Mouse (Mus musculus) spleen, adult 18-20 months (tissue): Measurements from ENCODE around the gene Lats1.

ENCODE experiments used
- DNase-seq, 2 experiments: peaks; one replicate each; pipeline ENCODE4 v3.0.0; 2022; ENCODE audit warnings: mixed read lengths in 2 of 2

Gene Lats1

DNA sequence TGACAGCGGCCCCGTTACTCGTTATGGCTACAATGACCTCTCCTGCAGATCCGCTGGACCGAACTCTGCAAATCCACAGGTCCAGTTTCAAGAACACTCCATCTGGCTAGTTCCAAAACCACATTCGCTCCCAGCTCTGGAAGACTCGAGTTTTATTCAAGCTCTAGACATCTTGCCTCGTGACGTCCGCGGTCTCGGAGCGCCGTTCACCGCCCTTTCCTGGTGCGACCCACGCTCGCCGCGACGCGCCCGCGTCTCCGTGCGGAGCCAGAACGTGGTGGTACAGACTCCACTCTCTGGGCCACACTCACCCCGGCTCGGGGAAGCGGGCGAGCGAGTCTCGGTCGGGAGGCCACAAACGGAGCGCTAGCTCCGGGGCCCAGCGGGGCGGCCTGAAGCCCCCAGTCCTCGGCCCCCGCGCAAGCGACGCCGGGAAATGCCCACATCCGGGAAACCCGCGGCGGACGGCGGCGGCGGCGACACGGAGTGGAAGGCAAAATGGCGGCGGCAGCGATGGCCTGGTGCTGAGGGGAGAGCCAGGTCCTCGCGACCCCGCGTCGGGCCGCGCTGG, at the start of gene Lats1, which contains the start of gene Pcmt1:
Gene Lats1, plus strand, starts transcription at position 484 of the 571 bp plus-strand sequence.
Gene Pcmt1, minus strand, starts transcription at position 406 of the 571 bp plus-strand sequence.
- DNase-seq, result peak; percentile 71 to 86

DNA sequence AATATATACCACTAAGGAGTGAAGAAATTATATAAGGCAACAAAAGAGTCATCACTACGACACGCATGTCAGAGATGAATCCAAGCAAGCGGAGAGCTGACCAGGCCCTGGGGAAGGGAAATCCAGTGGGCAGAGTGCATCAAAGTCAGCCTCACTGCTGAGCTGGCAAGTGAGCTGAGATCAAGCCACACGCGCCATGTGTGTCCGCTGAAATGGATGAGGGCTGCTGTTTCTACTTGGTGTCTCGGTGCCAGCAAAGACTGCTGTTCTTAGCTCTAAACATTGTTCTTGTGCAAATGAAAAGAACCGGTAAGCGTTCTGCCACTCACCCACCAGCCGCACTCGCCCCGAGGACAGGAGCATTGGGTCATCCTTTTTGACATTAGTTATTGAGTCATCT, 40.6 kb upstream of the Lats1 start:
- DNase-seq, result no peak

DNA sequence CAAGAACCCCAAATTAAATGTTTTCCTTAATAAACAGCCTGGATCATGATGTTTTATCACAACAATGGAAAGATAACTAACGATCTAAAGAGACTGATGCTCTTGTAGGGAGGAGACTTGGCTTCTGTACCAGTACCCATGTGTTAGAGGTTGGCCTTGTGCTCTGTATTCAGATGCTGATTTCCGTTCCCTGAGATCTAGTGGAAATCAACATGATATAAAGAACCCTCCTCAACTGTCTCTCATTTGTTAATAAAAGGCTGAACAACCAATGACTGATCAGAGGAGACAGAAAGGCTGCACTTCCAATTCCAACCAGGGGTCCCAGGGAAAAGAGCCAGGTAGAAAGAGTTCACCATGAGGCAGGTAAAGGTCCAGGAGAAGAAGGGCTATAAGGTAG, 35.1 kb upstream of the Lats1 start:
- DNase-seq, result no peak

DNA sequence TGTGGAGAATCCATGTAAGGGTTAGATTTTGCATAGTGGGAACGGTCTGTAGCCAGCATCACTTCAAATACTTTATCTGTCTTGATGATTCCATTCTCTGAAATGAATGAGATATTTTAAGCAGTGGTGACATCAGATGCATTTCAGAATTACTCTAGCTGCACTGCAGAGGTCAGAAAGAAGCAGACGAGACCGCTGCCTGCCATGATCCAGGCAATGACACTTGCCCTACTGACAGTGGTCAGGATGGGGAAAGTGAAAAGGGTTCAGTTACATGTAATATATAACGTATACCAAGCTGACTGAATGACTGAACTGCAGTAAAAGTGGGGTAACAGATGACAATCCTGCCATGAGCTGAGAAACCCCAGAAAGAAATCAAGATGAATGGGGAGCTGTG, 32.0 kb upstream of the Lats1 start:
- DNase-seq, result no peak

DNA sequence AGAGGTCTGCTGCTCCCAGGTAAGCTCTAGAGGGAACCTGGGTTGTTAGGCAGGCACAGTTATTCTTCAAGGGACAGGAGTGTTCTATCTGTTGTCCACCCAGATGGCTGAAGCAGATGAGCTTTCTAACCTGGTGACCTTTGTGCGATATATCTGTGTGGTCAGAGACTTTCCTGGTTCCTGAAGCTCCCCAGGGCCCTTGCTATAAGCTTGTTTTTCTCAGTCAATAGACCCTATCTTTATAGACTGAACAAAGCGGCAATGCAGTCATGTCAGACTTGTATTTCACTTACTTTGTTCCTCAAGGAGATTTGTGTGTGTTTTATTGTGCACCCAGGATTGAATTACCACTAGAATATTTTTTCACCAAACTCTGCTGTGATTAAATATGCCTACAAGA, 30.0 kb upstream of the Lats1 start:
- DNase-seq, result no peak

DNA sequence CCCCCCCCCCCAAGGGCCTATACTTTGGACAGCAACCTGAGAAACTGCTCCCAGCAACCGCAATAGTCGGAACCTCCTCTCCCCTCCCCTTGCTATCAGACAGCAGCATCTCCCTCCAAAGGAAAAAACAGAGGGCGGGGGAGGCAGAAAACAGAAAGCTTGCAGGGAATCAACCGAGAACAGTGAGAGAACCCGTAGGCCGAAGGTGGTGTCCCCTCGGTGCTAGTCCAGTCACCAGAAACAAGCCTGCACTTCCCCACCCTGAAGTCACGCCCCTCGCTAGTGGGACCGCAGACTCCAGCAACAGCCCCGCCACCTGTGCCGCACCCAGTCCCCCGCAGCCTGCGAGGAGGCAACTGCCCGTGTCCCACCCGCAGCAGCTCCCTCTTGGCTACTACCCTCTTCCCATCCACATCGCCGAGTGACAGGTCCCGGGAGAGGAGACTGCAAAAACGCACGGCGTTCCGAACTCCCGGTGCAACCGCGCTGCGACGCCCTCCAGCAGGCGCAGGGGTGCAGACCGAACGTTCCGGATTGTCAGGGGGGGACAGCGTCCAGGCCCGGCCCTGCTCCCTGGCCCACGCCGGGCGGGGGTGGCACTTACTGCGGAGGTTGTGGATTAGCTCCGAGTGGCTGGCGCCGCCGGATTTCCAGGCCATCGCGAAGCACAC, 18.4 kb upstream of the Lats1 start:
- DNase-seq, result peak in 1 of 2 experiments; percentile 55

DNA sequence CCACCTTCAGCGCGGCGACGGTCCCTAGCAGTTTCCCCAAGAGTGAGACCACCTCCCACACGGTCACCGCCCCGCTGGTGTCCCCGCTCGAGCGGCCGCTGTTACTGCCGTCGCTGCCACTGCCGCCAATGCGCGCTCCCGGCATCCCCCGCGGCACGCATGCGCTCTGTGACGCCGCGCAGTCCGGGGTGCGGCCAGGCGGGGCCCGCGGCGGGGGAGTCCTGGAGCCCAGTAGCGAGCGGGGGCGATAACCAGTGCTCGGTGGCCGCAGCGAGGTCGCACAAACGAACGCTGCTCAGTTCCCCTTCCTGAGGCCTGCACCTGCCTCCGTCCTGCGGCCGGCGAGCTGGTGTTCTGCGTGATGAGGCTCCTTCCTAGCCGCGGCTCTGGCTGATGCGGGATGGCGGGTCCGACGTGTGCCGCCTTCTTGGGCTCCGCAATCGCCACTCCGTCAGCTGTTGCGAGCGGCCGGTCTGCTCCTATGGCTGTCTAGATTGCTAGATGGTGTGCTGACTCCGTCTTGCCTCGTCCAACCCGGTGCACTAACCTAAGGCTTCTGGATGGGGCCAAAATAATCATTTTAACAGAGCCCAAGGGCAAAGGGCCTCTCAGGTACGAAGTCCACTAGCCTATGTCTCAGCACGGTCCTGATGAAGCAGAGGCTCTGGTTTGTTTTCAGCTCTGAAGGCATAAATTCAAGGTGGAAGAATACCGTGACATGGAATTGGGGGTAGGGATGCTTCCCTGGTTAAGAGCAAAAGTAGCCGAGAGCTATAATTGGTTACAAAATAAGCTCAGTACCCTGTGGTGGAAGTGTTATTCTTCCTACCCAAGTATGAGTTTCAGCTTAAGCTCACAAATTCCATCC, 17.6 kb upstream of the Lats1 start:
- DNase-seq, result peak; percentile 86 to 93

DNA sequence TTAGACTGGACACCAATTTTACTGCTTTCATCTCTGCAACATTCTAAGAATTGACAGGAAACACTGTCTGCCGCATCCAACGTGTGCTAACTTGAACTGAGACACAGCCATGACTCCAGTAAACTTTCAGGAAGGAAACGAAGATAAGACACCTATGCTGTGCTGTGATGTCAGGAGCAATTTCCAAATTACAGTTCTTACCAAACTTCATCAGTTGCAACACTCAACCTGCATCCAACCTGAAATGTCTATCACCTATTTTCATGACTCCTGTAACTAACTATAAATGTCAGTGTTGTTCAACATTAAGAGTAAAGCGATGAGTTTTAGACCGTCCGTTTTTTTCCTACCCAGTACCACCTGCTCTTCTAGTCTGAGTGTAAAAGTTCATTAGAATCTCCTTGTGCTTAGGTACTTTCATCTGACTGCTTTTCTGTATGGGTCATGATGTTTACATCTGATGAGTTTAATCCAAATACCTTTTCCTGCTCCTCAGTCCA, 16.9 kb upstream of the Lats1 start:
- no peak for DNase-seq

DNA sequence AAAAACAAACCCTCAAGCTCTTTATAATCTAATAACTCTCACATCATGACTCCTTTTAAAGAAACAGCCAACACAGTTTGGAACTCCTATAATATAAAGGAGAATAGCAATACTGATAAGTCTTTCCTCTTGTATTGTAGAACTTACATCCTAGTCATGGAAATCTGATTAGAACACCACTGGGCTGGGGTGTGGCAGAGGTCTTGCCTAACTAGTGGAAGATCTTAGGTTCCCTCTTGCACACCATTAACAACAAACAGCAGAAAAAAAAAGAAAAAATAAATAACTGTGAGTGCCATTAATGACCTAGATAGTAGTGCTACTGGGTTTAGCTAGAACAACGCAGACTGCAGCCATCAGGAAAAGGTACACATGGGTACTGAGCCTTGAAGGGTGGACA, 16.1 kb upstream of the Lats1 start:
- no peak for DNase-seq

DNA sequence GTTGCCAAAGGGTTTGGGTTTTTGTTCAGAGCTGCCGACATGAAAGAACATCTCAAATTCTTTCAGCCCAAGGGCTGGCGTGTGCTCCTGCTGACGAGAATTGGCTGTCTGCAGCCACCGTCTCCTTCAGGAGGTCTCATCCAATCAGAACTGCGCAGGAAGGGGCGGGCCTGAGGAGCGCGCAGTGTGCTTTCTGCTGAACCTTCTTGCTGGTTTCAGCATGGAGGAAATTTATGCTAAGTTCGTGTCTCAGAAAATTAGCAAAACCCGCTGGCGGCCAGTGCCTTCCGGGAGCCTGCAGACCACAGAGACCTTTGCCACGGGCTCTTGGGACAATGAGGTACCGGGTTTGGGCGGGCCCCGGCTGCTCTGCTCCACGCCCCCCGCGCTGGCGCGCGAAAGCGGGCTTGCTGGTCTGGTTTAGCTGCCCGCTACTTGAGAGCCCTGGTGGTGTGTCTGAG, 13.6 kb upstream of the Lats1 start, which contains the start of gene Nup43:
Gene Nup43, plus strand, starts transcription at position 162 of the 461 bp plus-strand sequence.
- peak; percentile 76 to 88 for DNase-seq

DNA sequence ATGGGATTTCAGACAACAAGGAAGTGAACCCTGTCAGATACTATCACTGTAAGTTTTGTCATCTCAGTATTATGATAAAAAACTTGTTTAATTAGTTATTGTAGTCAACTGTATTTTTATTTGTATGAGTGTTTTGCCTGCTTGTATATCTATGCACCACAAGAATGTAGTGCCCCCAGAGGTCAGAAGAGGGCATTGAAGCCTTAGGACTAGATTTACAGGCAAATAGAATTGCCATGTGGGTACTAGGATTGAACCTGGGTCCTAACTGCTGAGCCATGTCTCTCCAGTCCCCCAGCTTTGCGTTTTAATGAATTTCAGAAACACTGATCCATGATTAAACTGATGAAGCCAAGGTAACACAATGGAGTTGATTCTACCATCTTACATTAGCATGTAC, 7.3 kb upstream of the Lats1 start:
- peak in 1 of 2 experiments; percentile 17 for DNase-seq

DNA sequence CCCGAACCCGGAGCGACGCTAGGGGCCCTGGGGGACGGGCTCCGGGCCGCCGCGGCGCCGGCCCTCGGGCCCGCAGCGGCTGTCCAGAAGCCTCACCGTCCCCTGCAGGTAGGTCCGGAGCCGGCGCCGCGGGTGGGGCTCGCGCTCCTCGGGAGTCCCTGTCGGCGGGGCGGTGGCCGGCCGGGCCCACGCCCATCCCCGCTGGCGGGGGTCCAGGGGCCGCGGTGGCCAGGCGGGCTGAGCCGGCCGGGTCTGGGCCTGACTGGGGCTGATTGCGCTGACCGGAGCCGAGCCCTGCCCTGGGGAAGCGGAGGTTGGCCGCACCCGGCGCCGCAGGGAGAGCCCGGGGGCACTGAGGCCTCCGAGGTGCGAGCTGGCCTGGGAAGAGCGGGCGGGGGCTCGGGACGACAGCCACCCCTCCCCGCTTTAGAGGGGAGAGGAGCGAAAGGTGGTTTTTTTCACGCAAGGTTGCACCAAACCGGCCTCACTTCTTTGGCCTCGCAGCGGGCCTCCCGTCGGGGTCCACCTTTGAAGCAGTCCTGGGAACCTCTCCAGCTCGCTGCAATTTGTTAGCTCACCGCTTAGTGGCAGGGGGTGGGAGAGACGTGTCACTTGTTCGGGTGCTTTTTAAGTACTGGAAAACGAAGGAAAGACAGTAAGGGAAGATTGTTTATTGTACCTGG, 470 bp downstream of the Lats1 start:
- peak; percentile 31 to 49 for DNase-seq

DNA sequence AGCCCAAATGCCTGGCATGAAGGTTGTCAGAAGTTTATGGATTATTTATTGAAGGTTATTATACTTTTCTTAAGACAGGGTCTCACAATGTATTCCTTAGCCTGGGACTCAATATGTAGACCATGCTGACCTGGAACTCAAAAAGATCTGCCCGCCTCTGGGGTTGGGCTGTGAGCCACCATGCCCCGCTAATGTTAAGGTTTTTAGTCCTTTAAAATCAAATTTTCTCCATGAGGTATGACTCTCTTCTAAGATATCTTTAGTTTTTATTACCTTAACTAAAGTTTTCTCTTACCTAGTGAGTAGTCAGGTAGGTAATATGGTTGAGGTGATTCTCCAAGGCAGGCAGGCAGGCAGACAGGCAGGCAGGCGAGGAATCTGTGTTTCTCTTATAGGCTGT, 1.2 kb downstream of the Lats1 start:
- DNase-seq, result no peak

DNA sequence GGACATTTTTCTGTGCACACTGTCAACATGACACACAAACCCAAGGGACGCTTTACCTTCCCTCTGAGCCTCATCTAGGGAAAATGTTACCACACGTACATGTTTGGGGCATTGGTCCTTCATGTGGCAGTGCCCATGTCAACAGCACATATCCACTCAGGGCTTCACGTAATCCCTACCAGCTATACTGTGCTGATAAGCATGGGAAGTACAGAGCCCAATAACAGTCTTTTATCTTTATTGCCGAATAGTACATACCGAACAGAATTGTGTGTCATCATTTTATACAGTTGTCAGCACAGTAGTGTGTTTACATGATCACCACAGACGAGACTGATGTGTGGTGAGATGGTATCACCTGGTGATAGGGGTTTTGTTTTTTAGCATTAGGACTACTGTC, 5.9 kb downstream of the Lats1 start:
- no peak for DNase-seq

DNA sequence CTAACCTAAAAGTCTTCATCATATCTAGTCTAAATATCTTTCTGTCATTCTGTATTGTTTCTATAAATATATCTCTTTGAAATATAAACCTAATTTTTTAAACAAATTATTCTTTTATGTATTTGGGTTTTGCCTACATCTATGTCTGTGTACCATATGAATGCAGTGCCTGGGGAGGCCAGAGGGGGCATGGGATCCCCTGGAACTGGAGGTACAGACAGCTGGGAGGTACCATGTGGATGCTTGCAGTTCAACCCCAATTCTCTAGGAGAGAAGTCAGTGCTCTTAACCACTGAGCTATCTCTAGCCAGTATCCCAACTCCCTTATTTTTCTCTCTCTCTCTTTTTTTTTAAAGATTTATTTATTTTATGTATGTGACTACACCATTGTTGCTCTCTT, 14.3 kb downstream of the Lats1 start:
- DNase-seq, result no peak

DNA sequence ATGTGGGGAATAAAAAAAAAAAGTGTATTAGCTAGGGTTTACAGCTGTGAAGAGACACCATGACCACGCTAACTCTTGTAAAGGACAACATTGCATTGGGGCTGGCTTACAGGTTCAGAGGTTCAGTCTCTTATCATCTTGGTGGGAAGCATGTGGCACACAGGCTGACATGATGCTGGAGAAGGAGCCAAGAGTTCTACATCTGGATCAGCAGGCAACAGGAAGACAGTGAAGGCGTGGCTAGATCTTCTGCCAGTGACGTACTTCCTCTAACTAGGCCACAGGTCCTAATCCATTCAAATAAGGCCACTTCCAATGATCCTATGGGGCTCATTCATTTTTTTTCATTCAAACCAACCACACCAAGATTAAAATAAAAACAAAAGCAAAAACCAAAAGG, 19.1 kb downstream of the Lats1 start:
- no peak for DNase-seq

DNA sequence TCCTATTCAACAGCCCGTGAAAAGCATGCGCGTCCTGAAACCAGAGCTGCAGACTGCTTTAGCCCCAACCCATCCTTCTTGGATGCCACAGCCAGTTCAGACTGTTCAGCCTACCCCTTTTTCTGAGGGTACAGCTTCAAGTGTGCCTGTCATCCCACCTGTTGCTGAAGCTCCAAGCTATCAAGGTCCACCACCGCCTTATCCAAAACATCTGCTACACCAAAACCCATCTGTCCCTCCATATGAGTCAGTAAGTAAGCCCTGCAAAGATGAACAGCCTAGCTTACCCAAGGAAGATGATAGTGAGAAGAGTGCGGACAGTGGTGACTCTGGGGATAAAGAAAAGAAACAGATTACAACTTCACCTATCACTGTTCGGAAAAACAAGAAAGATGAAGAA, 21.6 kb downstream of the Lats1 start:
- DNase-seq, result no peak

DNA sequence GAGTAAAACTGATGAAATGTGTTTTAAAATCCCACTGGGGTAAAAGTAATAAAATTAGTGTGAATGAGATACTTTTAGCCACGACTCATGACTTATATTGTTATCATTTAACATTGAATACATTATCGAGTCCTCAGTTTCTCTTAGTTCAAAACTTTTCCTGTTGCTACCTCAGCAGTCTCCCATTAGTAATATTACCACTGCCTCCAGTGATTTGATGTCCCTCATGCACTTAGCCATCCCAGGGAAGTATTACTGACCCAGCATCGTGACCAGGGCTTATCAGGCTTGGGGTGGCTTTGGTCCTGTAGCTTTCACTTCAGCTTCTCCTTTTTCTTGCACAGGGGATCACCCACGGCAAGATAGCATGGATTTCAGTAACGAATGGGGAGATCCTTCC, 29.1 kb downstream of the Lats1 start:
- DNase-seq, result no peak

DNA sequence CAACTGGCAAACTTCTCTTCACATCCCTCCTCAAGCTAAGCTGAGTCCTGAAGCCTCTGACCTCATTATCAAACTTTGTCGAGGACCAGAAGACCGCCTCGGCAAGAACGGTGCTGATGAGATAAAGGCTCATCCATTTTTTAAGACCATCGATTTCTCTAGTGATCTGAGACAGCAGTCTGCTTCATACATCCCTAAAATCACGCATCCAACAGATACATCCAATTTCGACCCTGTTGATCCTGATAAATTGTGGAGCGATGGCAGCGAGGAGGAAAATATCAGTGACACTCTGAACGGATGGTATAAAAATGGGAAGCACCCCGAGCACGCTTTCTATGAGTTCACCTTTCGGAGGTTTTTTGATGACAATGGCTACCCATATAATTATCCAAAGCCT, 31.5 kb downstream of the Lats1 start:
- DNase-seq, result no peak

DNA sequence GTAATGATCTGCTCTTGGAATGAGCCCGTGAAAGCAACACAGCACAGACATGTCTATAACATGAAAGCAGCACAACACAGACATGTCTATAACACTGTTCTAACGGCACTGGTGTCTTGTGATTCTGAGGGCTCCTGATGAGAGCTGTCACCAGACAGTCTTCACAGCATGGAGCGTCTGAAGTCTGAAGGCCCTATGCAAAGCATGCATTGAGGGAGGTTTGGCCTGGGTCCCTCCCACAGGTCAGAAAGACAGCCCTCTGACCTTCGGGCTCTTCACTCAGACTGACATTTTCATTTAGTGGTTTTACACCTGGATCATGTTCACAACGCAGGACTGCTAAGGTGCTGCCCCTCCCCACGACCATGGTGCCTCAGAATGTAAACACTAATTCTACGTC, 34.0 kb downstream of the Lats1 start:
- DNase-seq, result no peak

DNA sequence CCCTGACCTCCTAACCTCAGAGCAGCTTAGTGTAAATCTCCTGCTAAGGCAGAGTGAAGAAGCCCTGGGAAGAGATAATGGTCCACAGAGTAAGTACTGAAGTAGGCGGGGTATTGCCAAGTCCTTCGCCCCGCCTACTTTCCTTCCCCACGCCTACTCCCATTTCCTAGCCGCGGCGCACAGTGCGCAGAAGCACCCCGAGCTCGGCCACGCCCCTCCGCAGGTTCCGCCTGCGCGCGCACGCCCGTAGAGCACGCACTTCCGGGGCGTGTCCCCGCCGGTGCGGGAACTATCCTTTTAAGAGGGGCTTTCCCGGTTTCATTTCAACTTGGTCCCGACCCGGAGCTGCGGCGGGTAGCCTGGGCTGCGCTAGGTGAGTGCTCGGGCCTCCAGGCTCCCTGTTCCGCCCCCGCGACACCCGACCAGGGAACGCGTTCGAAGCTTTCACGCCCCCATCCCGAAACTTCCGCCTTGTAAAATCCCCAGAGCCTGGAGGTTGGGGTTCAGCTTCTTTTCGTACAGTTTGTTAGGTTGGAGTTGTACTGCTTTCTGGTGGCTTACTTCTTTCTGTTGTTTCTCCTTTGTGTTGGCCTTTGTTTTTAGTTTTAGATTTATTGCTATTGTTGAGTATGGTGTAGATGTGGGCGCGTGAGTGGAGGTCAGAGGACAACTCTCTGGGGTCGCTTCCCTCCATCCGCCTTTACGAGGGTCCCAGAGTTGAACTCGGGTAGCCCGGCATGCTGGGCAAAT, 44.9 kb downstream of the Lats1 start, which contains the start of gene Katna1:
Gene Katna1, plus strand, starts transcription at position 250 of the 750 bp plus-strand sequence.
- DNase-seq, result peak; percentile 92 to 94

DNA sequence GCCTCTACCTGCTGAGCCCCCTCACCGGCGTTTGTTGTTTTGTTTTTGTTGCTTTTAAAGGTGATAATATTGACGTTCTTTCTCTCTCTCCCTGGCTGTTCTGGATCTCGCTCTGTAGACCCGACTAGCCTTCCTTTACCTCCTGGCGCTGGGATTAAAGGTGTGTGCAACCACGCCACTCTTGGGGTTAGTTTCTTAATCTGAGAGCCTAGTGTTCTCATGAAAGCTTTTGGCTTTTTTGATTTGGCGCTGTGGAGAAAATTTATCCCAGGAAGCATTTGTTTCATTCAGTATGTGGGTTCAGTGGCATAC, 45.4 kb downstream of the Lats1 start:
- no peak for DNase-seq
